Mouse (Mus musculus) gastrocnemius, adult 2 months (tissue): Measurements from ENCODE around the gene Pnrc2. TPM values are rescaled to one million over a fixed set of nuclear protein-coding genes. Genes with fewer than 3 reads are reported as not detected.
A peak's percentile ranks its signal among the peaks of the same experiment; 100 is the strongest.

Source experiments
- DNase-seq: peaks from one replicate; pipeline ENCODE4 v3.0.0; 2022
- H3K27ac ChIP-seq: fragments of 200-600 bp; 2 replicates; pipeline ENCODE4 v1.8.1; 2022; ENCODE audit warnings: mild to moderate bottlenecking
- H3K4me3 ChIP-seq: fragments of 200-600 bp; 2 replicates; pipeline ENCODE4 v1.8.1; 2022; ENCODE audit warnings: mild to moderate bottlenecking, moderate library complexity
- CTCF ChIP-seq: fragments of 200-600 bp; IDR thresholded peaks from 2 replicates; pipeline ENCODE4 v1.8.1; 2022; ENCODE audit warnings: antibody characterized with exemption, mild to moderate bottlenecking, moderate library complexity
- intact Hi-C: fragments of 180-260 bp; cut with DNase I; formaldehyde crosslinking; loops from one replicate; pipeline ENCODE4 v1.15.1; 2025
- total RNA-seq, 2 experiments: library from RNA; stranded (reverse); gene quantifications; 2 replicates each; pipeline ENCODE4 v1.2.3; 2021

The Pnrc2 gene
- total RNA-seq, 2 experiments from 2014 or later = 36.7 to 44.8 TPM

DNA sequence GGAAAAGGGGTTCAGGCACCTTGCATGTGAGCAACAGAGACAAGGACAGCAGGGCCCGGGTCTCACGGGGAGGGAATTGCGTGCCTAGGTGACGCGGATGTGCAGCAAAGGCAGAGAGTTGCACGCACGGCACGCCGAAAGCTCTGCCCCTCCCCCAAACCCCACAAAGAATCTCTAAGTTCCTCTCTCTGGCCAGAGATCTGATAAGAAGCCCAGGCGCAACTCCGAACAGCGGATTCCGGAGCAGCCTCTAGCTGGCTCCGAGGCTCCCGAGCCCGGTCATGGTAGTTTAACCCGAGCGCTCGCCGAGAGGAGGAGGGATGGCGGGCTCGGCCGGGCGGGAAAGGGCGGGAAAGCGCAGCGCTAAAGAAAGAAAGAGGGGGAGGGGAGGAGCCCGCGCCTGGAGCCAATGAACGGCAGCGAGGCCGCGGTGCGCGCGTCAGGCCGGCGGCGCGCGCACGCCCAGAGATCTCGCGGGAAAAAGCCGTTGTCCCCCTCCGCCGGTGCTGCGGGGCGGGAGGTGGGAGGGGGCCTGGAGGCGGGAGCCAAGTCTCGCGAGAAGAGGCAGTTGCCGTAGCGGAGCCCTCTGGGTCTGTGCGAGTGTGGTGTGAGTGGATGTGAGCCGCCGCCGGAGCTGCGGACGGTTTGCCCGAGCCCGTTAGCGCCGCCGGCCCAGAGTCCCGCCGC lies 18.0 kb downstream of the Pnrc2 start, which contains the start of gene Srsf10:
Gene Srsf10, plus strand, starts transcription at position 212 of the 687 bp plus-strand sequence.
- intact Hi-C loops = loop anchor here (2.0 kb wide), 1 partner anchor 17 kb away; the partner anchor contains the start of gene Pnrc2
- DNase-seq = peak; percentile 98
- no peak for TF ChIP-seq CTCF
- peak within 1 kb of the TSS; percentile 93 for H3K27ac ChIP-seq
- H3K4me3 ChIP-seq = peak within 1 kb of the TSS; percentile 94

DNA sequence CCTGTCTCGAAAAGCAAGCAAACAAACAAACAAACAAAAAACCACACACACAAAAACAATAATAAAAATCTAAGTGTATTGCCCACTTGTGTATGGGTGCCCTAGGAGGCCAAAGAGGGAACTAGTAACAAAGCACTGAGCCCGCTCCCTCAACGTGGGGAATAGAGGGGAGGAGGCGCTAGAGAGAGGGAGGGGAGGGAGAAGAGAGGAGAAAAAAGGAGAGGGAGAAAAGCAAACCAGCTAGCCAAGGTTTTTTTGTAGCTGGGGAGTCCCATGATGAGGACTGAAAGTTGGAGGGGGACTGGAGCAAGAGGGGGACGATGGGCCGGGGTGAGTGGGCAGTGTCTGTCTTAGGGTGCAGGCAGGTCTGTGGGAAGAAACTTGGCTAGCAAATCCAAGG lies 18.6 kb downstream of the Pnrc2 start:
- DNase-seq = no peak
- H3K27ac ChIP-seq = peak overlapping the region; percentile 93
- peak overlapping the region; percentile 94 for H3K4me3 ChIP-seq
- TF ChIP-seq CTCF = no peak
- intact Hi-C loops = no loop called here

DNA sequence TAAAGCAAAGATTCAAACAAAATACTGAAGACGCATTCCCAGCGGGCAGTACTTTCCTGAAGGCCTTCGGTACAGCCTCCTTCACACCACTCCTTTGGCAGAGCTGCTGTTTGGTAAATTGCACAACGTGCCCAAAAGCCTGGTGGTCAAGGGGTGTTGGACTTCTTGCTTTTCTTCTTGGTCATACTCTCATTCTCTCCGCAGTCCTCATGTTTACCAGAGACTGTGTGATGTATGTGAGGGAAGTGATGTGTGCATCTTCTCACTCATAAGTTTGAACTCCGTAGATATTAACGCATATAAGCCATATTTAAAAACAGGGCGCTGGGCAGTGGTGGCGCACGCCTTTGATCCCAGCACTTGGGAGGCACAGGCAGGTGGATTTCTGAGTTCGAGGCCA lies 19.0 kb downstream of the Pnrc2 start:
- TF ChIP-seq CTCF = no peak
- intact Hi-C loops = no loop called here
- peak overlapping the region; percentile 93 for H3K27ac ChIP-seq
- DNase-seq = no peak
- no peak overlapping the region for H3K4me3 ChIP-seq

DNA sequence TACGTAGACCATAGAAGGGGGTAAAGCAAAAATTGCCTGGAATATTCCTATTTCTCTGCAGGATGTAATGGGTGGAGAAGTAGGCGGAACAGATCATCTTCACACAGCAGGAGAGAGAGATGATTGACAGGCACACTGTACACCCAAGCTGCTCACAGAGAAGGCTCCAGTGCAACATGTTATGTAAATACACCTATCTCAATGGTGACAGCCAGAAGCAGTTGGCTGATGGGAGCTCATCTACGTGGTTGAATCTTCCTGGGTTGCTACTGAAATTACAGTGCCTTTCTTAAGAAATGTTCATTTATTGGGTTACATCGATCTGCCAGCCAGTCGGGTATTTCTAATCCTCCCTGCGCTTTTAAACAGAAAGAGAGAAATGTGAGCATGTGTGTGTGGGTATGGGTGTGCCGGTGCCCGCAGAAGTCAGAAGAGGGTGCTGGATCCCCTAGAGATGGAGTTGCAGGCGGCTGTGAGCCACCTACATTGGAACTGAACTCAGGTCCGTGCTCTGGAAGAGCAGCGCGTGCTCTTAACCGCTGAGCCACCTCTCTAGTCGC lies 19.6 kb downstream of the Pnrc2 start:
- no peak for DNase-seq
- Histone ChIP-seq H3K27ac (no peak overlapping the region), H3K4me3 (no peak overlapping the region)
- intact Hi-C loops = no loop called here
- TF ChIP-seq CTCF = no peak

DNA sequence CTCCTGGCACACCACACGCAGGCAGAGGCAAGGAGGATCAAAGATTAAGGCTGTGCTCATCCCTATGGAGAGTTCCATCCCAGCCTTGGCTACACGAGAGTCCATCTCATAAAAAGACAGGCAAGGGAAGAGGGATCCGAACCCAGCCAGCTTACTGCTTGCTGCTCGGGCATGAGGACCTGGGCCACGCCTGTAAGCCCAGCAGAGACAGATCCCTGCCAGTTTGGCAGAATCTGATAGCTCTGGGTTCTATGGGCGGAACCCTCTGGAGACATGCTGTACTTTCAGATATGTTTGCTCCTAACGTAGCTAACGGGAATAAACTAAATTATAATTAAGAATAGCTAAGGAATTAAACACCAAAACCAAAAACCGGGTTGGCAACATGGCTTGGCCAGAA lies 21.7 kb downstream of the Pnrc2 start:
- no peak for DNase-seq
- intact Hi-C loops = no loop called here
- no peak for TF ChIP-seq CTCF
- H3K4me3 ChIP-seq = no peak overlapping the region
- H3K27ac ChIP-seq = no peak overlapping the region

DNA sequence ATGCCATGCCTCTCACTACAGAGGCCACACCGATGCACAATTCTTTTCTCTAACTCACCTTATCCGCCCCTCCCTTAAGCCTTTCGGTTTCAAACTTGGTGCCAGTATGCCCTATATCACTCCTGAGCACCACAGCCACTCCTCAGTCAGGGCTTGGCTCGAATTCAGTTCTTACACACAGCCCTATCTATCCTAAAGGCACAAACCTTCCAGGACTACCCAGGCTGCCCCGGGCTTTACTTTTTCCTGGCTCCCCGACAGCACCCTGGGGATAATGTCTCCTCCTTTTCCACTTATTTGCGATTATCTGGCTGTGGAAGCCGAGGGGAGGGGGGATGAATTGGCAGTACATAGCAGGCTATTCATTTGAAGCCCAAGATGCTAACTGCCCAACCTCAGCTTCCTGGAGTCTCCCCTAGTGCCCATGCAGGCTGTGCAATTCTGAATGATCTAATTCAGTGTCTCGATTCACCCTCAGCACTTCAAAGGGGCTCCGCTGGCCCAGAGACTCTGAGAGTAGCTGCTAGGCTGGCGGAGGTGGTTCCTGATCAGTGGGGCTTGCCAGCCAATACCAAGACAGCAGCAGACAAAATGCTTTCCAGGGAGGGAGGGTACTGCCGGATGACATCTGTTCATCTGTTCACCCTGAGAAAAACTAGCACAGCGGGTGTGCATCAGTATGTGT lies 23.1 kb downstream of the Pnrc2 start:
- H3K4me3 ChIP-seq = no peak overlapping the region
- H3K27ac ChIP-seq = no peak overlapping the region
- no peak for DNase-seq
- intact Hi-C loops = no loop called here
- no peak for TF ChIP-seq CTCF

DNA sequence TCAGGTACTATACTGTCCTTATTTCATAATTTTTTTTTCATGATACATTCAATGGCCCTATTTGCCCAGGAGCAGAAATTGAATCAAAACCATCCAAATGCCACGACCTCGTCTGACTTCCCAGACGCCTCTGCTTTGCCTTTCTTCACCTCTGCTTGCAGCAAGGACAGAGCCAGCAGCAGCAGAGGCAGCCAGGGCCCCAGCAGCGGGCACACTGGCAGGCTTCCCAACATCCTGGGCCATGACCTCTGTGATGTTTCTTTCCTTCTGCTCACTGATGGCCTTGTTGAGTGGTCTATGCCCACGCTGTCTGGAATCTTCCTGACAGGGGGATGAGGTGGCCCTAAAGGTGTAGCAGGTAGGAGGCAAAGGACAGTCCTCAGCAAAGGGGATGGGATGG lies 26.1 kb downstream of the Pnrc2 start:
- peak; percentile 59 for DNase-seq
- no peak overlapping the region for H3K4me3 ChIP-seq
- H3K27ac ChIP-seq = no peak overlapping the region
- no peak for TF ChIP-seq CTCF
- intact Hi-C loops = no loop called here

DNA sequence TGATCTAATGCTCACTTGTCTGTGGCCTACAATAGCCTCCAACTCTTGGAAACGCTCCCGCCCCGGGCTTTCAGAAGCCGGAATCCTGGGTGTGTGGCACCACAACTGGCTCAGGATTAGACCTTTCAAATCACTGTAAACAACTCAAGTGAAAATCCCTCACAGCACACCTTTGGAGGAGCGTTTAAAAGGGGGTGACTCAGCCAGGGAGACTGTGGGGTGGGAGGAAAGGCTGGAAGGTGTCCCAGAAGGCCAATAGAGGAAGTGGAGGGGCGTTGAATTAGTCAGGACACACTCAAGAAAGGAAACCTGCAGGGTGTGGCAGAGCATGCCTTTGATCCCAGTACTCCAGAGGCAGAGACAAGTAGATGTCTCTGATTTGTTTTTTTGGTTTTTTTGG lies 29.2 kb downstream of the Pnrc2 start:
- Histone ChIP-seq H3K4me3 (no peak overlapping the region), H3K27ac (no peak overlapping the region)
- intact Hi-C loops = no loop called here
- no peak for DNase-seq
- TF ChIP-seq CTCF = no peak

DNA sequence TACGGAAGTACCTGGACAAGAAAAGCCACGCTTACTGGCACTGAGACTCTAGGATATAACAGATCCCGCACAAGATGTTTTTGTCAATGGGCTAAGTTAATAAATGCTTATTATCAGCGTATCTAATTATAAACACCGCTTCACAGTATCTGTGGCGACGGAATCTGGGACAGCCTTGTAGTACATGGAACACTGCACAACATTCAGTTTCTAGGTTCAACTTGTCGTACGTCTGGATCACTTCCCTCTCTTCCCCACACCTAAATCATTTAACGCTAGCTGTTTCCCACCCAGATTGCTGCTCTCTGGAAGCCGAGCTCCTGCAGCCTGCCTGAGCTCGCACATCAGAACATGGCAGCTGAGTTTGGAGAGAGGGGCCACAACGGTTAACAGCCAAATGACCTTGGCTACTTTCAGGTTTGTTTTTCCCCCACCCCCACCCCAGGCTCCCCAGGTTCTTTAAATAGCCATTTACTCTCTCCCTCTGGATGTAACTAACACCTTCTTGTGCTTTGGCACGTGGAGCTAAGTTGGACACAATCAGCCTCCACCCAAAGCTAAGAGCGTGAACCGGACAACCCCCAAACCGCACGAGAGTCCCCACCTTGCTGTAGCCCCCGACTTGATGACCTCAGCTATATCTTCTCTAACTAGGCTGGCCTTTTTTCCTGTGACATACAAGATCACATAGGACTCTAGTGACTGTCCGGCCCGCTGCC lies 34.2 kb downstream of the Pnrc2 start:
- intact Hi-C loops = no loop called here
- peak; percentile 60 for DNase-seq

DNA sequence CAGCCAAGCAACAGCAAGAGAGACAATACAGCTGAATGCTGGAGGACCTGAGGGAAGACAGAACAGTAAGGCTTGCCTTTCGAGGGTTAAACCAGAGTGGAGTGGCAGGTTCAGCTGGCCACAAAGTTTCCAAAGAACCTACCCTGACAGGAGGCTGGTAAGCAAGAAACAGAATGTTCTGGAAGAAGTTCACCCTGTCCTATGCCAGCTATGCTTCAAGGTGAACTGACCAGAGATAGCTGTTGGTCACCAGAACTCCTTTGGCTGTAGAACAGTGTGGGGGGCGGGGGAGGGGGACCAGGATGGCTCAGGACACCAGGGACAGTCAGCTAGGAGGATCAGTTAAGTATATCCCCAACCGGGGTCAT lies 34.7 kb downstream of the Pnrc2 start:
- intact Hi-C loops = no loop called here
- TF ChIP-seq CTCF = no peak

More for the DNA sequence above, 34.2 kb downstream of the Pnrc2 start:
- Histone ChIP-seq H3K4me3 (peak overlapping the region; percentile 52), H3K27ac (peak overlapping the region; percentile 96)
- no peak for TF ChIP-seq CTCF

DNA sequence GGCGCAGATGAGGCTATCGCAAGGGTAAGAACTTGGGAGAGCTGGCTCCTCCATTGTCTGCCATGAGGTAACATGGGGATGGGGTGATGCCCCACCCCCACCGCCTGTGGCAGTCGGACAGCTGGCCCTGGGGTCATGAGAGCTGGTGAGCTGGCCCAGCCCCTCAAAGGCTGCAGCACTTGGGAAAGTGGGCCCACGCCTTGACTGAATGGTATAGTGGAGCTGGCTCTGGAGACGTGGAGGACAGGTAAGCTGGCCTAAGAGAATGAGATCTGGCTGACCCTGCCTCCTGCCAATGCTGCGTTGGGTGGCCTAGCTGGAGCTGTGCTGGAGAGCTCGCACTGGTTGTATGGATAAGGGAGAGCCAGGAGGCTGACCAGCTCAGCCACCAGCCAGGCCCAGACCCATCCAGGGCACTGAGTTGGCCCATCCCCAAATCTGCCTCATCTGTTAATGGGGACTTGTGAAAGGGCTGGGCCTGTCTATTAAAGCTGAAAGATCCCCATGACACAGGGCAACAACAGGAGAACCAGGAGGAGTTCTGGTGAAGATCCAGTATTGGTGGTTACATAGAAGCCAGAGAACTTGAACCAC lies 39.4 kb downstream of the Pnrc2 start:
- Histone ChIP-seq H3K4me3 (no peak overlapping the region), H3K27ac (peak overlapping the region; percentile 90)
- intact Hi-C loops = no loop called here
- TF ChIP-seq CTCF = no peak
- DNase-seq = no peak

More for the DNA sequence above, 34.7 kb downstream of the Pnrc2 start:
- peak overlapping the region; percentile 96 for H3K27ac ChIP-seq
- peak overlapping the region; percentile 52 for H3K4me3 ChIP-seq
- peak; percentile 50 for DNase-seq

DNA sequence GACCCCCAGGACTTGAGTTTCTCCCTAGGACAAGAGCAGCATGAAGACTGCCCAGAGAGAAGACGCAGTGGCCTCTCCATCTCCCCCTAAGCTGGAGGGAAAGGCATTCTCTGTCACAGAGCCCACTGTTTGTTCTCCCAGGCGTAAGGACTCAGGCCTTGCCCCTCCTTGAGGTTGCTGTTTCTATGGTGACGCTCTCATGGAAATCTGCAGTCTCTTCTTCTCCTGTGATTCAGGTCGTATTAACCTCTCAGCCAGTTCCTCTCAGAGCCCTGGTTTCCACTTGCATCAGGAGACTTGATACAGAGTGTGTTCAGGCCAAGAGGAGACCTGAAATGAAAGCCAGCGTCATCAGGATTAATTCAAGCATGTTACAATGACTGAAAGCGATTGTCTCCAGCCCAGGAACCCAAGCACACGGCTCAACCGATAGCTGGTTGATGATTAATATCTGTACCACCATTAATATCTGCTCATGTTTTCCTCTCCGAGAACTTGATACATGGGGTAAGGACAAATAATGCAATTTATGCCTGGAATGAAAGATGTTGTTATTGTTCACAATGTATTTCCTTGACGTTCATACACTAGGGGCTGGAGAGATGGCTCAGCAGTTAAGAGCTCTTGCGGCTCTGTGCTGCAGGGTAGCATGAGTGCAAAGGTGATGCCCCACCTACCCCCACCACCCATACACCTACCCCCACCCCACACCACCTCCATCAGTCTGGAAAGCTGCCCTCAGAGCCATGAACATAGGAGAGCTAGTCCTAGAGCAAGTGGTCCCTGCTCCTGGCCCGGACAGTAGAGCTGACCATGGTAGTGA lies 40.1 kb downstream of the Pnrc2 start:
- TF ChIP-seq CTCF = no peak
- H3K4me3 ChIP-seq = no peak overlapping the region
- peak overlapping the region; percentile 90 for H3K27ac ChIP-seq
- DNase-seq = no peak
- intact Hi-C loops = no loop called here
